Mouse (Mus musculus) olfactory bulb, adult 2 months (tissue): ENCODE measurements around the gene Iqgap2.

Experiments
- CTCF ChIP-seq: fragments of 200-500 bp; IDR thresholded peaks from 2 replicates; pipeline ENCODE4 v1.5.1; 2012; ENCODE audit warnings: low read depth, mild to moderate bottlenecking, low read length, moderate library complexity; ENCODE audit not compliant: insufficient read depth
- POLR2A ChIP-seq: fragments of 200-500 bp; IDR thresholded peaks from 2 replicates; pipeline ENCODE4 v1.6.1; 2012; ENCODE audit warnings: mild to moderate bottlenecking, low read depth, low read length, moderate library complexity; ENCODE audit not compliant: insufficient read depth

- no peak for TF ChIP-seq POLR2A
- no peak for TF ChIP-seq CTCF
Observed at GRCm38 (mm10) chr13:95782969-95783332, 108.8 kb downstream of the Iqgap2 start.
